Mouse (Mus musculus) olfactory bulb, adult 2 months (tissue): ENCODE results near the gene Wdr78.

ENCODE experiments used
- CTCF ChIP-seq: fragments of 200-500 bp; IDR thresholded peaks from 2 replicates; pipeline ENCODE4 v1.5.1; 2012; ENCODE audit warnings: low read depth, mild to moderate bottlenecking, low read length, moderate library complexity; ENCODE audit not compliant: insufficient read depth
- POLR2A ChIP-seq: fragments of 200-500 bp; IDR thresholded peaks from 2 replicates; pipeline ENCODE4 v1.6.1; 2012; ENCODE audit warnings: mild to moderate bottlenecking, low read depth, low read length, moderate library complexity; ENCODE audit not compliant: insufficient read depth

DNA sequence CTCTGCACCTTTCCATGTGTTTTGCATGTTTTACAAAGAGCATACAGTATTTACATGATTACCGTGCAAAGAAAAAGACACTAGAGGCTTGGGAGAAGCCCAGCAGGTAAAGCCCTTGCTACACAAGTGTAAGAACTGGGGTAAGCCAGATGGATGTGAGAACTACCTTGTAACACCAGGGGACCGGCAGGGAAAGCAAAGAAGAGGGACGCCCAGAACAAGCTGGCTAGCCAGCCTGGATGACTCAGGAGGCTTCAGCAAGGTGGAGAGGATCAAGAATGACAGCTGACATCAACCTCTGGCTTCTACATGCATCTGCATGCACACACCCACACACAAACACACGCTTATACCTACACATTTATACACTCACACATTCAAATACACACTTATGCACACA lies 124.3 kb downstream of the Wdr78 start:
- TF ChIP-seq CTCF: no peak
- no peak for TF ChIP-seq POLR2A
